Mouse (Mus musculus): ENCODE measurements at regions not wholly inside any gene's neighbourhood (a gene's known extent, or its start where the extent isn't known, plus 50 kb on each side); places are given as distances from the start of the nearest gene placed in this dataset.

- TF ChIP-seq CTCF (IDR thresholded peaks at IDR 0.05; ENCODE audit: low read depth) = no peak
- no peak for TF ChIP-seq EP300 (IDR thresholded peaks at IDR 0.05; ENCODE audit: low read depth)
- Histone ChIP-seq H3K4me3 (ENCODE audit: low read depth, low read length) (no peak overlapping the region), H3K9ac (replicated peaks) (no peak overlapping the region), H3K9me3 (ENCODE audit: low read length) (no peaks in the 10 kb centered on the region), H3K27ac (ENCODE audit: low read depth) (no peak overlapping the region), H3K27me3 (ENCODE audit: insufficient read depth, low read length) (no peaks in the 10 kb centered on the region), H3K4me2 (ENCODE audit: low read depth, low read length) (no peak overlapping the region), H3K36me3 (replicated peaks; ENCODE audit: insufficient read depth, low read length) (no peaks in the 10 kb centered on the region), H3K4me1 (ENCODE audit: insufficient read depth) (no peaks in the 10 kb centered on the region)
- DNase-seq (no peak), ATAC-seq (no peak)
- WGBS (ENCODE audit: insufficient replicate concordance) = 75% methylated on average over 17 of the region's 17 CpGs
Measured at GRCm38 (mm10) chr10:44994385-44995281, 72.4 kb upstream of the Prep start.

- DNase-seq (no peak), ATAC-seq (no peak)
- H3K4me3 ChIP-seq (ENCODE audit: low read depth, low read length) = no peak overlapping the region
- H3K9me3 ChIP-seq (ENCODE audit: low read length) = no peaks in the 10 kb centered on the region
- H3K4me2 ChIP-seq (ENCODE audit: low read depth, low read length) = no peak overlapping the region
- no peaks in the 10 kb centered on the region for H3K4me1 ChIP-seq (ENCODE audit: insufficient read depth)
- no peak overlapping the region for H3K9ac ChIP-seq (replicated peaks)
- WGBS (ENCODE audit: insufficient replicate concordance) = 73% methylated on average over 10 of the region's 10 CpGs
- TF ChIP-seq EP300 (IDR thresholded peaks at IDR 0.05; ENCODE audit: low read depth) = no peak
- no peak for TF ChIP-seq CTCF (IDR thresholded peaks at IDR 0.05; ENCODE audit: low read depth)
- H3K27me3 ChIP-seq (ENCODE audit: insufficient read depth, low read length) = no peaks in the 10 kb centered on the region
- H3K36me3 ChIP-seq (replicated peaks; ENCODE audit: insufficient read depth, low read length) = no peaks in the 10 kb centered on the region
- no peak overlapping the region for H3K27ac ChIP-seq (ENCODE audit: low read depth)
Measured at GRCm38 (mm10) chr10:44993470-44994260, 73.3 kb upstream of the Prep start.

- no peak for ATAC-seq
- no peaks in the 10 kb centered on the region for H3K27me3 ChIP-seq (ENCODE audit: insufficient read depth, low read length)
- TF ChIP-seq CTCF (IDR thresholded peaks at IDR 0.05; ENCODE audit: low read depth) (no peak), EP300 (IDR thresholded peaks at IDR 0.05; ENCODE audit: low read depth) (no peak)
- DNase-seq = no peak
- H3K9ac ChIP-seq (replicated peaks) = no peak overlapping the region
- no peak overlapping the region for H3K27ac ChIP-seq (ENCODE audit: low read depth)
- H3K4me3 ChIP-seq (ENCODE audit: low read depth, low read length) = no peak overlapping the region
- no peaks in the 10 kb centered on the region for H3K9me3 ChIP-seq (ENCODE audit: low read length)
- H3K4me1 ChIP-seq (ENCODE audit: insufficient read depth) = no peaks in the 10 kb centered on the region
- no peak overlapping the region for H3K4me2 ChIP-seq (ENCODE audit: low read depth, low read length)
- no peaks in the 10 kb centered on the region for H3K36me3 ChIP-seq (replicated peaks; ENCODE audit: insufficient read depth, low read length)
- WGBS (ENCODE audit: insufficient replicate concordance) = 57% methylated on average over 6 of the region's 6 CpGs
Measured at GRCm38 (mm10) chr10:44989539-44989938, 77.5 kb upstream of the Prep start.

GRCm38 (mm10) chr10:44988756-44989155, 78.2 kb upstream of the Prep start:
- no peak overlapping the region for H3K9ac ChIP-seq (replicated peaks)
- no peaks in the 10 kb centered on the region for H3K9me3 ChIP-seq (ENCODE audit: low read length)
- 66% methylated on average over 8 of the region's 8 CpGs for WGBS (ENCODE audit: insufficient replicate concordance)

GRCm38 (mm10) chr10:44987615-44988014, 79.4 kb upstream of the Prep start:
- 67% methylated on average over 4 of the region's 4 CpGs for WGBS (ENCODE audit: insufficient replicate concordance)
- Histone ChIP-seq H3K36me3 (replicated peaks; ENCODE audit: insufficient read depth, low read length) (no peaks in the 10 kb centered on the region), H3K9me3 (ENCODE audit: low read length) (no peaks in the 10 kb centered on the region), H3K4me2 (ENCODE audit: low read depth, low read length) (no peak overlapping the region), H3K4me1 (ENCODE audit: insufficient read depth) (no peaks in the 10 kb centered on the region), H3K9ac (replicated peaks) (no peak overlapping the region), H3K4me3 (ENCODE audit: low read depth, low read length) (no peak overlapping the region), H3K27me3 (ENCODE audit: insufficient read depth, low read length) (no peaks in the 10 kb centered on the region), H3K27ac (ENCODE audit: low read depth) (no peak overlapping the region)
- no peak for ATAC-seq
- TF ChIP-seq EP300 (IDR thresholded peaks at IDR 0.05; ENCODE audit: low read depth) = no peak
- no peak for TF ChIP-seq CTCF (IDR thresholded peaks at IDR 0.05; ENCODE audit: low read depth)
- DNase-seq = no peak

More at GRCm38 (mm10) chr10:44988756-44989155, 78.2 kb upstream of the Prep start:
- Histone ChIP-seq H3K4me3 (ENCODE audit: low read depth, low read length) (no peak overlapping the region), H3K27ac (ENCODE audit: low read depth) (no peak overlapping the region), H3K4me1 (ENCODE audit: insufficient read depth) (no peaks in the 10 kb centered on the region), H3K36me3 (replicated peaks; ENCODE audit: insufficient read depth, low read length) (no peaks in the 10 kb centered on the region), H3K4me2 (ENCODE audit: low read depth, low read length) (no peak overlapping the region), H3K27me3 (ENCODE audit: insufficient read depth, low read length) (no peaks in the 10 kb centered on the region)
- no peak for TF ChIP-seq EP300 (IDR thresholded peaks at IDR 0.05; ENCODE audit: low read depth)
- TF ChIP-seq CTCF (IDR thresholded peaks at IDR 0.05; ENCODE audit: low read depth) = no peak
- DNase-seq = no peak
- no peak for ATAC-seq

- no peaks in the 10 kb centered on the region for H3K4me1 ChIP-seq (ENCODE audit: insufficient read depth)
- no peaks in the 10 kb centered on the region for H3K36me3 ChIP-seq (replicated peaks; ENCODE audit: insufficient read depth, low read length)
- no peak overlapping the region for H3K9ac ChIP-seq (replicated peaks)
- no peak for ATAC-seq
- no peaks in the 10 kb centered on the region for H3K27me3 ChIP-seq (ENCODE audit: insufficient read depth, low read length)
- WGBS (ENCODE audit: insufficient replicate concordance) = 57% methylated on average over 2 of the region's 2 CpGs
- no peak overlapping the region for H3K4me3 ChIP-seq (ENCODE audit: low read depth, low read length)
- no peak overlapping the region for H3K27ac ChIP-seq (ENCODE audit: low read depth)
- no peak overlapping the region for H3K4me2 ChIP-seq (ENCODE audit: low read depth, low read length)
- no peak for DNase-seq
- H3K9me3 ChIP-seq (ENCODE audit: low read length) = no peaks in the 10 kb centered on the region
- no peak for TF ChIP-seq EP300 (IDR thresholded peaks at IDR 0.05; ENCODE audit: low read depth)
- TF ChIP-seq CTCF (IDR thresholded peaks at IDR 0.05; ENCODE audit: low read depth) = no peak
Measured at GRCm38 (mm10) chr10:44981913-44982312, 85.1 kb upstream of the Prep start.

All from liver, postnatal 0 days (tissue).